Mouse (Mus musculus): ENCODE measurements at regions not wholly inside any gene's neighbourhood (a gene's known extent, or its start where the extent isn't known, plus 50 kb on each side); places are given as distances from the start of the nearest gene placed in this dataset.

DNA sequence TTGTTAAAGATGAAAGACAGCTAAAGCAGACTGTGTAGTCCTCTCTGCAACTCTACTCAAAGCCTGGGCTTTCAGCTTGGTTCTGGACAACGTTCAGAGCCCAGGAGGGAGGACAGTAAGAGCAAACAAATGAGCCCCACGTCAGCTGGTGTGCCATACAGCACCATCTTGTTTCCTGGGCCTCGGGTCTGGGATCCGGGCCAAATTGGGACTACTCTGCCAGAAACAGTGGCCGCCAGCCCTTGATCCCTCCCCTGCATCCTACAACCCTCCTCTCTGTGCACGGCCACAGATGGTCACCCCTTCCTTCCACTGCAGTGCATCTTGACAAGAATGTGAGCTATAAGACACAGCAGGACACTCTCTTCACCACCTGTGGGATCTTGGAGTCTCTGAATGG is 71.2 kb upstream of the A430005L14Rik start:
- TF ChIP-seq CTCF (IDR thresholded peaks at IDR 0.05; ENCODE audit: low read depth, low read length) (no peak), POLR2A (IDR thresholded peaks at IDR 0.05; ENCODE audit: extremely low read depth, insufficient read depth, low read length) (no peak)

All from liver, adult 2 months (tissue).